Mouse (Mus musculus) erythroblast, adult 5-6 weeks (primary cell): ENCODE results near the gene Ntn5. TPM values are rescaled to one million over a fixed set of nuclear protein-coding genes. Genes with fewer than 3 reads are reported as not detected.

Experiments
- ATAC-seq: replicated peaks from 2 replicates; pipeline ENCODE4 v1.8.0; 2016; ENCODE audit warnings: moderate number of reproducible peaks, mild to moderate bottlenecking, moderate TSS enrichment, inconsistent platforms; ENCODE audit not compliant: poor library complexity, low FRiP score, severe bottlenecking
- total RNA-seq, 2 experiments: library from RNA; stranded (forward) in 1 of 2; stranded (reverse) in 1 of 2; fragments of 150-400 nt in 1 of 2; fragments of 200-764, 138-1000 nt in 1 of 2; gene quantifications; 2 replicates each; pipeline versions ENCODE4 v1.2.3 to v1.2.4; 2015 to 2017; ENCODE audit warnings: low replicate concordance in 2 of 2

Ntn5 gene
- total RNA-seq, 2 experiments from 2014 or later: not detected

- no peak for ATAC-seq
Observed at GRCm38 (mm10) chr7:45693921-45694591, 10.2 kb downstream of the Ntn5 start, which contains the start of gene Sec1. Sec1 (minus strand) TSS chr7:45694402.

GRCm38 (mm10) chr7:45695098-45695497 is 11.3 kb downstream of the Ntn5 start:
- no peak for ATAC-seq

GRCm38 (mm10) chr7:45697894-45698293 is 14.1 kb downstream of the Ntn5 start:
- ATAC-seq: no peak

DNA sequence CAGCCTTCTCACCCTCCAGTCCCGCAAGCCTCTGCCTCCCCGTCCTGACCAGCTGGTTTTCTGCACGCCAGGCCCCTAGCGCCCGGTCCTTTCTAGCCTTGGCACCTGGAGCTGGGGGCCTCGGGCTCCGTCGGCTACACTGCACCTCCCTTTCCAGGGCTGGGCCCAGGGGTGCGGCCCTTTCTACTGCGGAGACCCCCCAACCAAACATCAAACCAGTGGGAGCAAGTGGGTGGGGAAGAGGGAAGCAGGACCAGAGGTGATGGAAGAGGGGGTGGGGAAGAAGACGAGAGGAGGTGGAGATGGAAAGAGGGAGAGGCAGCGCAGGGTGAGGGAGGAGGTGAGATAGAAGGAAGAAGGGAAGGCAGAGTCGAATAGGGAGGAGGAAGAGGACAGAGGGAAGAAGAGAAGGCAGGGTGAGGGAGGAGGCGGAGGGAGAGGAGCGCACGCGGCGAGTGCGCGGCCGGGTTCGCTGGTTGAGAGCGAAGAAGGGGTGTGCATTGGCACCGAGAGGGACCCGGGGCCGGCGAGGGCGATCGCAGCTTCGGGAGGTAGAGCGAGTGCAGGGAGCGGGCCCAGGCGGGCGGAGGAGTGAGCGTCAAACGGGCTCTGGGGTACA is 15.8 kb downstream of the Ntn5 start, which contains the start of gene Car11:
TSS of gene Car11 (plus strand) at position 321 of the 619 bp plus-strand sequence.
- no peak for ATAC-seq

GRCm38 (mm10) chr7:45700301-45701015 is 16.6 kb downstream of the Ntn5 start:
- ATAC-seq: no peak

- ATAC-seq: no peak
Observed at GRCm38 (mm10) chr7:45701072-45701471, 17.2 kb downstream of the Ntn5 start.

DNA sequence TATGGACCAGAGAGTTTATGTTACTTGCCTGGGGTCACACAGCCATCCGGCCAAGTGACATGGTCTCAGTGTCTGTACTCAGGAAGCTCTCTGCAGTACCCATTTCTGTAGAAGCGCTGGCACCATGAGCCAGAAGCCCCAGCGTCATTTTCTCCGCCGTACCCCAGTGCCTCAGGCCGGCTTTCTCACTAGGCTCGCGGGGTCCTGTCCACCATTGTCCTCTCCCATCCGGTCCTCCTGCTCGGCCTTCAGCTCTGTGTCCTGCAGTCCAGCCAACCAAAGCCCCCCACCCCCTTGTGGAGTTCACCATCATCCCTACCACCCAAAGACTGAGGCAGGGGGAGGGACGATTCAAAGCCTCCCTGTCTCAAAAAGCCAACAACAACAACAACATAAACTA is 17.8 kb downstream of the Ntn5 start:
- no peak for ATAC-seq

DNA sequence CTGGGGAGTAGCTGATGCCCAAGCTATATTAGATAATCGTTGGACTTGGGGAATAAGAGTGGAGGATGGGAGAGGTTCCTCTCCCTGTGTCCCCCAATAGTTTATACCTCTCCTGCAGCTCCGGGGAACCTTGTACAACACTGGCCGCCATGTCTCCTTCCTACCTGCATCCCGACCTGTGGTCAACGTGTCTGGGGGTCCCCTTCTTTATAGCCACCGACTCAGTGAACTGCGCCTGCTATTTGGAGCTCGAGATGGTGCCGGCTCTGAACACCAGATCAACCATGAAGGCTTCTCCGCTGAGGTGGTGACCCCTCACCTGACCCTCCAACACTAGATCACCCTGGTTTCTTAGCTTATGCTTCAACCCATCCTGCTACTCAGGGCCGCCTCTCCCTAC is 18.5 kb downstream of the Ntn5 start:
- ATAC-seq: no peak

DNA sequence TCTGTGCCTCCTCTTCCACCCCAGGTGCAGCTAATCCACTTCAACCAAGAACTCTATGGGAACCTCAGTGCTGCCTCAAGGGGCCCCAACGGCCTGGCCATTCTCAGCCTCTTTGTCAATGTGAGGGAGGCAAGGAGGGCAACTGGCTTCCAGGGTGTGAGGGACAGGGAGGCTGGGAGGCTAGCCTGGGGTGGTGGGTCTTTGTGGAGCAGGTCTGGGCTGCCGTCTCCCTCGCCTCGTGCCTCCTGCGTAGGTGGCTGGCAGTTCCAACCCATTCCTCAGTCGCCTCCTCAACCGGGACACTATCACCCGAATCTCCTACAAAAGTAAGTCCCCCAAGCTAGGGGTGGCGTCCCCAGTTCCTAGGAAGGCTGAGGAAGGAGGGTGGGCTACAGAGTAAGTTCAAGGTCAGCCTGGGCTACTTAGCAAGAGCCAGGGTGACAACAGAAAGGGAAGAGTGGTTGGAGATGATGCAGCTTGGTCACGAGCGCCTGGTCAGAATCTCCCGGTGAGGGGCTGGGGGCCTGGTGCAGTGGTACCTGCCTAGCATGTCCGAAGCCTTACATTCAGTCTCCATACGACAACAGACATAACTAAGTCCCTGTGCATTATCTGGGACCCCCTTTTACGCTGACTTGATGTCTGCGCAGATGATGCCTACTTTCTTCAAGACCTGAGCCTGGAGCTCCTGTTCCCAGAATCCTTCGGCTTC is 19.1 kb downstream of the Ntn5 start:
- ATAC-seq: no peak

- no peak for ATAC-seq
Observed at GRCm38 (mm10) chr7:45703521-45704033, 19.8 kb downstream of the Ntn5 start.

DNA sequence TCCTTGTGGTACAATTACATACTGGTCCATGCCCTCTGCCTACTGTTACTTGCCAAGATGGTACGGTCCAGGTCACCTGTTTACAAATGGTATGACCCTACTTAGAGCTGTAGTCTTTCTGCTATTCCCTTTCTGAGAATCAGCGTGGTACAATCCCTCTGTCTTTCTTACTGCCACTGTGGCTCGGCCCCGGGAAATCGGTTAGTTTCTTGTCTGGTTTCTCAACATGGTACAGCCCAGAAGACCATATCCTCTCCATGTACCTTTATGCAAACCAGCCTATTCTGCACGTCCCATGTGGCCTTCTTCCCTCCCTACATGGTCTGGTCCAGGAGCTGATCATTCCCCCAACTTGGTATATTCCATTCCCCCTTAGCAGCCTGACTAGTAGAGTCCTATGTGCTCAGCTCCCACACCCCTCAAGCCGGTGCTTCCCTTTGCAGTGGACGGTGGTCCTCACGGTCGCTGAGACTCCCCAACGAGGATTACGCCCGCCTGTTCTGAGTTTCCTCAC is 20.3 kb downstream of the Ntn5 start:
- ATAC-seq: no peak

DNA sequence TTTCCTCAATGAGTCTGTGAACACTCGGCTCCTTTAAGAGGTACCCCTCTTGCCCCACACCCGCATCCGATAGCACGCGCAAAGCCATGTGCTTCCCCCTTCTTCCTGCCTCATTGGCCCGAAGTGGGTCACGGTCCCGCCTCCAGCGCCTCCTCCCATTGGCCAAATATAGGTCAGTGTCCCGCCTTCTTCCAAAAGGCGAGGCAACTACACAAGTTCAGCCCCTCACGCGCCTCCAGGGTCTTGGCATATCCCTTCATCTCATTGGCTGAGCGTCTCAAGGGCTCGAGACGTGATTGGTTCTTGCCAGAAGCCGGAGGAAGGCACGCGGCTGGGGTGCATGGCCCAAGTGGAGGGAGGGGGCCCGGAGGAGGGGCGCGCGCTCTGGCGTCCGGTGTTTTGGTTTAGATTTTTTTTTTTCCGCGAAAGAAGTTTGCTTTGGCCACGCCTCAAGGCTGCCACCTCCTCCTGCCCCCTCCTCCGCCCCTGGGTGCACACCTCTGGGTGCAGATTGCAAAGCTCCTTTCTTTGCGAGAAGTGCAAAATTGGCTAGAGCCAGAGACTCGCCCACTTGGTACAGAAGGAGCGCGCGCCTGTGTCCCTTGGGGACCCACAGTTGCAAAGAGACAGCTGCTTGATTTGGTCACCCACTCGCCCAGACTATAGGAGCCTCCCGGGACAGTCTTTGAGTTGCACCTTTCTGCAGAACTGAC is 21.1 kb downstream of the Ntn5 start, which contains the start of gene Dbp:
TSS of gene Dbp (plus strand) at position 359 of the 713 bp plus-strand sequence.
- ATAC-seq: peak; percentile 77

- ATAC-seq: no peak
Observed at GRCm38 (mm10) chr7:45705443-45705864, 21.6 kb downstream of the Ntn5 start.

GRCm38 (mm10) chr7:45705873-45706281 is 22.1 kb downstream of the Ntn5 start:
- ATAC-seq: no peak

DNA sequence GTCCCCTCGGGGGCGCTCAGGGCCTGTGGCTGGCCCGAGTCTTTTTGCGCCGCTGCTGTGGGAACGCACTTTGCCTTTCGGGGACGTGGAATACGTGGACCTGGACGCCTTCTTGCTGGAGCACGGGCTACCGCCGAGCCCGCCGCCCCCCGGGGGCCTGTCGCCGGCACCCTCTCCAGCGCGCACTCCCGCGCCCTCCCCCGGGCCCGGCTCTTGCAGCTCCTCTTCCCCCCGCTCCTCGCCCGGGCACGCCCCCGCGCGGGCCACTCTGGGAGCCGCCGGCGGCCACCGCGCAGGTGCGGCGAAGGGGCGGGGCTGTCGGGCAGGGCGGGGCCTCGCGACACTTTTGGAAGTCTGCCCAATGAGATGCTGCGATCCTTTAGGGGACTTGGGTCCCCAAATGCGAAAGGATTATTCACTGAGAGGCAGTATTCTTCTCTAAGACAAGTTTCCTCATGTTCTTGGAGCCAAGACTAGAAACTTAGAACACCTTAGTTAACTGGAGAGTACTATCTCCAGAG is 23.0 kb downstream of the Ntn5 start:
- no peak for ATAC-seq

DNA sequence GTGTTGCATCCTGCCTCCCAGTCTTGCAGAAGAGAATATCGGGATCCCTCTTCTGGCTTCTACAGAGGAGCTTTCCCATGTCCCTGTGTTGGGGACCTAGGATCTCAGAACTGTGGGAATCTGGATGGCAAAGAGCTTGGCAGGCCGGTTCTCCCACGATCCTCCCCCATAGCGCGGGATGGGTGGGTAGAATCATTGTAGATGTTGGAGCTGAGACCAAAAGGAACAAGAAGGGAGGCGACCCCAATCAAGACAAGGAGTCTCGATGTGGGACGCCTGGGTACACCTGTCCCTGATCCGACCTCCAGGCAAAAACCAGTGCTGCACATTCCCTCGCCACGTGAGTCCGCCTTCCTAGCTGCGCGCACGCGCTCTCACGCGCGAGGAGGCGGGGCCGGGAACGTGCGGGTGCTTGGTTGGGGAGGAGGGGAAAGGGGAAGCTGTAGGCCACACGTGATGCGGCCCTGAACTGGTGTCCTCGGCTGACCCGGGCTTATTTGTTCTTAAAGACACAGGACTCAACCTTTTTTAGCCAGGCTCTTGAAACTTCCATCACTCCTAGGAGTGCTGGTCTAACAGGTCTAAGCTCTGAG is 23.6 kb downstream of the Ntn5 start:
- 0 out of 2 replicates have a peak, but pooled peaks have one; percentile 18 for ATAC-seq

DNA sequence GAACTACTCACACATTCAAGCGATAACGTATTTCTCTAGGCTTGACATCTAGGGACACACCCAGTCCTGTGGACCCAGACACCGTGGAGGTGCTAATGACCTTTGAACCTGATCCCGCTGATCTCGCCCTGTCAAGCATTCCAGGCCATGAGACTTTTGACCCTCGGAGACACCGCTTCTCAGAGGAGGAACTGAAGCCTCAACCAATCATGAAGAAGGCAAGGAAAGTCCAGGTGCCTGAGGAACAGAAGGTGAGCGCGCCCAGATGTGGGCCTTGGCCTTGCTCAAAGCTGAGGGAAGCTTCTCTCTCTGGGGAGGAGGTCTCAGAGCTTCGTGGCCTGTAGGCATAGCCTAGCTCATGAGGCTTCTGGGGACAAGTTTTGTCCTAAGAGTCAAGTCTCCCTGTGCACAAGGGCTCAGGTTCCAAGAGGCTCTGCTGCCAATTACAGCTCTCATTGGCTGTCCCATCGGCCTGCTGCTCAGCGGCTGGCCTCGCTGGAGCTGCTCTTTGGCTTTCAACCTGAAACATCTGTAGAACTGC is 24.5 kb downstream of the Ntn5 start:
- no peak for ATAC-seq

DNA sequence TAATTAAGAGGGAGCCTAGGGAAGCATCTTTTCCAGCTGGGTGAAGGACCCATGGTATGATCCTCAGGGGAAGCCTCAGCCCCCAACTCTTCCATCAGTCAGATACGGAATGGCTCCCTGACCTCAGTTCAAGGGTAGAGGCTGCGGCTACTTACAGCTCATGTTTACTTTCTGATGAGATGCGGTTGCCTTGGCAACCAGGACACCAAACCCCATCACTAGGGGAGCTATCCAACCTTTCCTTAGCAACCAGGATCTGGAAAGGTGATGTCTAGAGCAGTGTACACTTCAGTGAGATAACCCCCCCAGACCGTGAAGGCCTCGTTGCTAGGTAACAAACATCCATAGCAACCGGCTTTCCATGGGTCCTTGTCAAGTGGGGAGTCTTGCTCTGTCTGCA is 25.2 kb downstream of the Ntn5 start:
- ATAC-seq: no peak
